Mouse (Mus musculus): Measurements from ENCODE around the gene Mcm5. TPM values are rescaled to one million over a fixed set of nuclear protein-coding genes. Genes with fewer than 3 reads are reported as not detected.

Gene Mcm5
- polyA plus RNA-seq, 1 experiment from 2014 or later: 182 TPM

DNA sequence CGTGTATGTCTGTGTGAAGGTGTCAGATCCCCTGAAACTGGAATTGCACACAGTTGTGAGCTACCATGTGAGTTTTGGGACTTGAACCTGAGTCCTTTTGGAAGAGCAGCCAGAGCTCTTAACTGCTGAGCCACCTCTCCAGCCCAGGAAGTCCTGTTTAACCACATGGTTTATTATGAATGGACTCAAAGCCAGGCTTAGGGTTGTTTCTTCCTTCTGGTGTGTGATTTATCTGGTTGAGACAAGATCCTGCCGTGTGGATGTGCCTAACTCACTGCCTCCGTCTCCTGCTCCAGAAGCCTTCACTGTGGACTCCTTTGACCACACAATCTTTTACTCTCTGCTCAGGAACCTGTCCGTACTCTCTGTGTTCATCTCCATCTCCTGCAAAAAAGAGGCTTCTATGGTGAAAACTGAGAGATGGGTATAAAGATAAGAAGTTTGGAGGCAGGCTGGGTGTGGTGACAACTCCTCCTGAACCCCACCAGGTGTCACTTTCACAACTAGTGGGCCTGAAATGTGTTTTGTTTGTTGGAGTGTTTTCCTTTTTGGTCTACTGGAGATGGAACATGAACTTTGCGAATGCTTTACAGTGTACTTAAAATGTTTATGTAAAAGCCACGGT lies 27.1 kb upstream of the Mcm5 start:
- no peaks in the 10 kb centered on the region for H3K9me3 ChIP-seq
- no peak for ATAC-seq (ENCODE audit: low FRiP score, low read depth)
- 76% methylated on average over 6 of the region's 6 CpGs for WGBS

GRCm38 (mm10) chr8:75083846-75084245 lies 25.5 kb upstream of the Mcm5 start:
- ATAC-seq (ENCODE audit: low FRiP score, low read depth): peak; percentile 97
- no peaks in the 10 kb centered on the region for H3K9me3 ChIP-seq
- no peak overlapping the region; the same call in 1 of the 2 replicates for H3K27ac ChIP-seq
- 0 out of 2 replicates have a peak overlapping the region, but pooled peaks have one; percentile 50 for H3K9ac ChIP-seq
- no peaks in the 10 kb centered on the region for H3K36me3 ChIP-seq
- 0 out of 2 replicates have a peak, but pooled peaks cover 4% of the 10 kb centered on the region for H3K4me1 ChIP-seq
- peak overlapping the region; percentile 35 for H3K4me3 ChIP-seq
- H3K27me3 ChIP-seq: no peaks in the 10 kb centered on the region
- peak overlapping the region; percentile 62 for H3K4me2 ChIP-seq (replicated peaks)
- 3% methylated on average over 17 of the region's 17 CpGs for WGBS

More for the DNA sequence above, 27.1 kb upstream of the Mcm5 start:
- no peak overlapping the region for H3K9ac ChIP-seq
- H3K4me2 ChIP-seq (replicated peaks): no peak overlapping the region
- no peak overlapping the region for H3K27ac ChIP-seq
- H3K36me3 ChIP-seq: no peaks in the 10 kb centered on the region
- H3K4me3 ChIP-seq: no peak overlapping the region
- H3K4me1 ChIP-seq: 0 out of 2 replicates have a peak, but pooled peaks cover 4% of the 10 kb centered on the region
- no peaks in the 10 kb centered on the region for H3K27me3 ChIP-seq

- Histone ChIP-seq H3K27me3 (no peaks in the 10 kb centered on the region), H3K4me3 (no peak overlapping the region), H3K36me3 (no peaks in the 10 kb centered on the region), H3K4me1 (peaks cover 8% of the 10 kb centered on the region), H3K4me2 (replicated peaks) (peak overlapping the region; percentile 62), H3K9ac (no peak overlapping the region), H3K9me3 (no peaks in the 10 kb centered on the region), H3K27ac (no peak overlapping the region; the same call in 1 of the 2 replicates)
- WGBS: 68% methylated on average over 3 of the region's 3 CpGs
- ATAC-seq (ENCODE audit: low FRiP score, low read depth): no peak
Measured at GRCm38 (mm10) chr8:75084382-75085064, 24.8 kb upstream of the Mcm5 start.

DNA sequence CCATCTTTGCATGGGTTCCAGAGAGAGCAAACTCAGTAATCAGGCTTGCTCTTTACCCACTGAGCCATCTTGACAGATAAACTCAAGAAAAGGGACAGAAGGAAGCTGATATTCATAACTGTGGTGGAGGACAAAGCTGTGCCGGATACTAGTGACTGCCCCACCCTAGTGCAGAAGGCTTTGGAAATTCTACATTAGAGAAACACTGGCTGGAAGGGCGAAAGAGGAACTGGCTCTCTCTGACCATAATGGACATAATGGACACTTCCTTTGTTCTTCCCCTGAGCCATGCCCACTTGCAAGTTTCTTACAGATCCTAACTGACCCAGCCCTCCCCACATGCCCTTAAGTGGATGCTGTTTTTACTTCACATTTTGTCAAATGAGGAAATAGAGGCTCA lies 23.4 kb upstream of the Mcm5 start:
- Histone ChIP-seq H3K4me1 (peaks cover 10% of the 10 kb centered on the region), H3K36me3 (no peaks in the 10 kb centered on the region), H3K9me3 (no peaks in the 10 kb centered on the region), H3K4me3 (no peak overlapping the region), H3K27me3 (no peaks in the 10 kb centered on the region), H3K4me2 (replicated peaks) (no peak overlapping the region), H3K9ac (no peak overlapping the region), H3K27ac (no peak overlapping the region)
- WGBS: 75% methylated on average over 2 of the region's 2 CpGs
- ATAC-seq (ENCODE audit: low FRiP score, low read depth): no peak

DNA sequence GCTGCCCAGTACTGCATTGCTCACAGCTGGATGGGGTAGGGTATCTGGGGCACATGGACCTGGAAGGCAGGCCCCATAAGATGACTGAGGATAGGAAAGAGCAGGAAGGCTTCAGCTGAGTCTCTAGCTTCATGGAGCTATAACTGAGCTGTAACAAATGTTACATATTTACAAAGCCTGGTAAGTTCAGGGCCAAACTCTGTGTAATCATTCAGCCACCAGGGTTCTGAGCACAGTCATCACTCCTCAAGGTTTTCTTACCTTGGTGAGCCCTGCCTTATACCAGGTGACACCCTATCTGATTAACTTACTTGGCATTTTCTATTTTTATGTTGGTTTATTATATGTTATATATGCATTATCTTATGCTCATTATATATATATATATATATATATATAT lies 22.2 kb upstream of the Mcm5 start:
- no peaks in the 10 kb centered on the region for H3K36me3 ChIP-seq

GRCm38 (mm10) chr8:75088989-75089881 lies 20.1 kb upstream of the Mcm5 start:
- H3K4me2 ChIP-seq (replicated peaks): peak overlapping the region; percentile 51
- WGBS: 22% methylated on average over 6 of the region's 6 CpGs
- H3K4me3 ChIP-seq: 0 out of 2 replicates have a peak overlapping the region, but pooled peaks have one; percentile 3
- H3K9ac ChIP-seq: peak overlapping the region; percentile 43; the same call in 1 of the 2 replicates
- H3K4me1 ChIP-seq: peaks cover 10% of the 10 kb centered on the region
- peak; percentile 52 for ATAC-seq (ENCODE audit: low FRiP score, low read depth)
- peak overlapping the region; percentile 63 for H3K27ac ChIP-seq
- no peaks in the 10 kb centered on the region for H3K36me3 ChIP-seq
- no peaks in the 10 kb centered on the region for H3K27me3 ChIP-seq
- no peaks in the 10 kb centered on the region for H3K9me3 ChIP-seq

More for the DNA sequence above, 22.2 kb upstream of the Mcm5 start:
- Histone ChIP-seq H3K9me3 (no peaks in the 10 kb centered on the region), H3K27me3 (no peaks in the 10 kb centered on the region), H3K9ac (no peak overlapping the region), H3K4me2 (replicated peaks) (no peak overlapping the region), H3K4me3 (no peak overlapping the region), H3K27ac (no peak overlapping the region), H3K4me1 (peaks cover 10% of the 10 kb centered on the region)
- ATAC-seq (ENCODE audit: low FRiP score, low read depth): no peak

DNA sequence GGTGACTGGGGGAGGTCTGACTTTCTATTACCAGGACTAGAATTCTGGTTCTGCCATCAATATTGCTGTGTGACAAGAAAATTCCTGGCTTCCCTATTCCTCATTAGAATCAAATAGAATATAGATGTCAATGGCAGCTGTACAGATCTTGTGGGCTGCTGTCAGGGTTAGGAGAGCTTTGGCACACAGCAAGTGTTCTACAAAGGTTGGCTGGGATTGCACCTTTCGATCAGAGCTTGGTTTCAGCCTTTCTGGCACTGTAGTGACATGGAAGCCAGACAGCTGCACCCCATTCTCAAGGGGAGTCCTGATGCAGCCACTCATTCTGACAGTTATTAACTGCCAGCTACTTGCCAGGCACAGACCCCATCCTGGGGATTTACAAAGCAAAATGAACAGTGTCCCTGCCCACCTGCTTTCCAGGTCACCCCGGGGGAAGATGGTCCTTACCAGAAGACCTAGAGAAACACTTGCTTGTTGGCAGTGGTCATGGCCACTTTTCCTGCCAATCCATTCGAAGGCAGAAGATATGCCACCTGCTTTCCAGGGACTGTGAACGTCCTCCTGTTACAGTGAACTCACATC lies 18.5 kb upstream of the Mcm5 start:
- Histone ChIP-seq H3K9me3 (no peaks in the 10 kb centered on the region), H3K4me3 (no peak overlapping the region), H3K27me3 (no peaks in the 10 kb centered on the region), H3K4me2 (replicated peaks) (no peak overlapping the region), H3K4me1 (peaks cover 10% of the 10 kb centered on the region), H3K36me3 (no peaks in the 10 kb centered on the region), H3K27ac (no peak overlapping the region), H3K9ac (no peak overlapping the region)
- 80% methylated on average over 4 of the region's 4 CpGs for WGBS
- no peak for ATAC-seq (ENCODE audit: low FRiP score, low read depth)

- Histone ChIP-seq H3K27me3 (no peaks in the 10 kb centered on the region), H3K27ac (peak within 1 kb of the TSS; percentile 49), H3K4me3 (peak within 1 kb of the TSS; percentile 67), H3K36me3 (peaks cover 24% of the 10 kb centered on the region), H3K4me1 (peaks cover 10% of the 10 kb centered on the region), H3K4me2 (replicated peaks) (peak within 1 kb of the TSS; percentile 79), H3K9me3 (no peaks in the 10 kb centered on the region), H3K9ac (peak within 1 kb of the TSS; percentile 80)
- peak; percentile 92 for ATAC-seq (ENCODE audit: low FRiP score, low read depth)
- WGBS: under 1% methylated on average over 36 of the region's 36 CpGs
Measured at GRCm38 (mm10) chr8:75093399-75094156, 15.8 kb upstream of the Mcm5 start, which contains the start of gene Hmox1. Gene Hmox1, plus strand, starts transcription at chr8:75093621.

GRCm38 (mm10) chr8:75102956-75103355 lies 6.4 kb upstream of the Mcm5 start:
- no peaks in the 10 kb centered on the region for H3K9me3 ChIP-seq
- H3K9ac ChIP-seq: no peak overlapping the region
- no peak overlapping the region for H3K27ac ChIP-seq
- peaks cover 23% of the 10 kb centered on the region for H3K36me3 ChIP-seq
- no peaks in the 10 kb centered on the region for H3K27me3 ChIP-seq
- H3K4me2 ChIP-seq (replicated peaks): no peak overlapping the region
- H3K4me3 ChIP-seq: no peak overlapping the region
- 81% methylated on average over 4 of the region's 4 CpGs for WGBS
- no peak for ATAC-seq (ENCODE audit: low FRiP score, low read depth)
- H3K4me1 ChIP-seq: 0 out of 2 replicates have a peak, but pooled peaks cover under 1% of the 10 kb centered on the region

DNA sequence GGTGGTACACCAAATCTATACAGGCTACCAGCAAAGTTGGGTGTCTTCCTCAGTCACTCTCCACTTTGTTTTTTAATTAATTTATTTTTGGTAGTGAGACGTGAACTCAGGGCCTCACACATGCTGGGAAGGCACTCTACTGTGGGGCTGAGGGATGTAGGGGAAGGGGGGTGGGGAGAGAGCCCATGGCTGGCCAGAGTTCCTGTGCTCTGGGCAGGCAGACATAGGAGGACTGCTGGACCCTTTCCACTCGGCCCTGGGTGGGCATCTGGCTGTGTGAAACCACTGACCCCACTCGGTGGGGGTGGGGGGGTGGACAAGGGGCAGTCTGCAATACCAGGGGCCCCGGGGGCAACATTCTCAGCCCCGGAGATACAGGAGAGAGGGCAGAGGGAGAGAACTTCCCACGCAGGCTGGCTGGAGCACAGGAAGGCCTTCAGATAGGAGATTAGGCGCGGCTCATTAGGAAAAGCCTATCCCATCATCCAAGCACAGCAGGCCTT lies 5.9 kb upstream of the Mcm5 start:
- peaks cover 18% of the 10 kb centered on the region for H3K36me3 ChIP-seq
- 0 out of 2 replicates have a peak, but pooled peaks cover 4% of the 10 kb centered on the region for H3K4me1 ChIP-seq
- H3K4me3 ChIP-seq: no peak overlapping the region
- no peaks in the 10 kb centered on the region for H3K27me3 ChIP-seq
- H3K9me3 ChIP-seq: no peaks in the 10 kb centered on the region
- no peak overlapping the region for H3K9ac ChIP-seq
- no peak for ATAC-seq (ENCODE audit: low FRiP score, low read depth)
- 44% methylated on average over 8 of the region's 8 CpGs for WGBS
- H3K4me2 ChIP-seq (replicated peaks): no peak overlapping the region
- no peak overlapping the region for H3K27ac ChIP-seq
